Mouse (Mus musculus): Measurements from ENCODE around the gene 4930412O13Rik.

- TF ChIP-seq CTCF (IDR thresholded peaks at IDR 0.05; ENCODE audit: borderline replicate concordance, insufficient read depth, low read depth, low read length) = no peak
- TF ChIP-seq POLR2A (IDR thresholded peaks at IDR 0.05; ENCODE audit: borderline replicate concordance, insufficient read depth, low read length) = no peak
Observed at GRCm38 (mm10) chr2:9876621-9877325, 4.3 kb upstream of the 4930412O13Rik start.

Measured in cerebellum, adult 2 months (tissue).